Mouse (Mus musculus) mature B cell (primary cell): Measurements from ENCODE around the gene Lamc1.
"Not testable (repeated sequence)": the region's sequence is repeated elsewhere in the genome, so short reads cannot be mapped to it uniquely, and the experiment has no call there.

ENCODE experiments used
- in situ Hi-C: fragments of 300-500 bp; cut with MboI; formaldehyde crosslinking; loops from 2 replicates; pipeline ENCODE4 v1.14.3; 2019

Gene Lamc1

GRCm38 (mm10) chr1:153299436-153299835, 33.1 kb downstream of the Lamc1 start:
- in situ Hi-C loops, result not testable (repeated sequence)

DNA sequence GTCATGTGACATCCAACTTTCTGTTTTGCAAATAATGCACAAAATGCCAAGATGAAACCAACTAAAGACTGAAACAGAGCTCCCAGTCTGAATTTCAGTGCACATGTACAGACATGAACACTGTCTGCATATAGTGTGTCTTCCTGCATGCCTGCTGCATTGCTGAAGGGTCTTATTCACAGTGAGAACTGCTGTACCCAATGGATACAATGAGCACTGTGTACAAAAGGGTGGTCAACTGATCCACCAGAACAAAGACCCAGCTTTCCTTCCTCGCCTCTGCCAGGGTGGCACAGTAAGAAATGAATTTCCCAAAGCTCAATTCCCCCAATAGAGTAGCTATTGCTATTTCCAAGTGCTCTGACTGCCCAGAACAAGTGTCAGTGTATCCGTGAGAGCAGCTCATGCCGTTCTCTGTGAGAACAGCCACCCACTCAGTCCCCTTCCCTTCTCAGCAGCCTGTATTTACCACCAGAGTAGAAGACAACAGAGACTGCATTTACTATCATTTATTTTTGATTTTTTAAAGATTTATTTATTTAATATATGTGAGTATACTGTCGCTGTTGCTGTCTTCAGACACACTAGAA, 34.7 kb downstream of the Lamc1 start:
- in situ Hi-C loops, result not testable (repeated sequence)

GRCm38 (mm10) chr1:153296035-153296434, 36.6 kb downstream of the Lamc1 start:
- in situ Hi-C loops, result no loop called here

DNA sequence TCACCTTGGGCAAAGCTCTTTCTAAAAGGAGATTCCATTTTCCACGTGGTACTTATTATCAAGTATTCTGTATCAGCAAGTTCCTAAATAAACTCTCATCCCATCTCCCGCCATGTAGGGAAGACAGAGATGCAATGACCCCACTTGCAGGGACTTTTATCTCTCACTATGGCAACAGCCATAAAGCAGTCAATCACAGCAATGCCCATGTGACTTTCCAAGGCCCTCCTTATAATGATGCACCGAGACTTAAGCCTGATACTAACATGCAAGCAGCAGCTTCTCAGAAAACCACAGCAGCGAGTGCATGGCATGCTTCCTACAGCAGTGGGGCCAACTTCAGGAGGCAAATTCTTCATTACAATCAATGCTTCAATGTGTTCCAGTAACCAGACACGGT, 39.7 kb downstream of the Lamc1 start:
- in situ Hi-C loops, result no loop called here

- in situ Hi-C loops, result no loop called here
Measured at GRCm38 (mm10) chr1:153292202-153292601, 40.4 kb downstream of the Lamc1 start.

- in situ Hi-C loops, result no loop called here
Measured at GRCm38 (mm10) chr1:153291416-153291815, 41.2 kb downstream of the Lamc1 start.

DNA sequence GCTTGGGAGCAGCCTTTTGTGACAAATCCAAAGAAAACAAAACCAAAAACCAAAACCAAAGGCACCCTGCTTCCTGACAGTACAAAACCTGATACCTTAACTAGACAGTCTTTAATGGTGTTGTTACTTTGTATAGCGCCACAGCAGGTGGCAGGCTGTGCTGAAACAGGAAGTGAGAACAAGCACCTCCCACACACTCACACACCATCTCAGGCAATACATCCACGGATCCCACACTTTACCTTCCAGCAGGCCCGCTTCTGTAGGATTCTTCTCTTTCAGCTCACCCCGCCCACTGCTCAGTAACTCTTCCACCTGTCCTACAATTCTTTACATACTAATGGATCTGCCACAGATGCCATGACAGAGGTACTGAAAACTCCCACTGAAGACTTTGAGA, 44.6 kb downstream of the Lamc1 start:
- in situ Hi-C loops, result no loop called here

DNA sequence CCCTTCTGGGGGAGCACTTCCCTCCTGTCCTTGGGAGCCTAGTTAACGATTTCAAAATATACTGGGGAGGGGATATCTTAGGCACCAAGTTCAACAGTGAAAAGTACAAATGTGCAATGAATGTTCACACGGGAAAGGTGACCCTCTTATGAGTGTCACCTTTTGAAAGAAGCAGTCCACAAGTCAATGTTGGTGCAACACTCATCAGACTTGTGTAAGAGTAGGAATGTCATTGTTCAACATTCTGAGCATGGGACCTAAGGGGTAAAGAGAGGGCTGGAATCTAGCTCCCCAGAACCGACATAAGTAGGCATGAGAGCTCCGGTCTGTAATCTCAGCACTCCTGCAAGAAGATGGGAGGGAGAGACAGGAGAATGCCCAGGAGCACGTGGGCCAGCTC, 45.1 kb downstream of the Lamc1 start:
- in situ Hi-C loops, result no loop called here

DNA sequence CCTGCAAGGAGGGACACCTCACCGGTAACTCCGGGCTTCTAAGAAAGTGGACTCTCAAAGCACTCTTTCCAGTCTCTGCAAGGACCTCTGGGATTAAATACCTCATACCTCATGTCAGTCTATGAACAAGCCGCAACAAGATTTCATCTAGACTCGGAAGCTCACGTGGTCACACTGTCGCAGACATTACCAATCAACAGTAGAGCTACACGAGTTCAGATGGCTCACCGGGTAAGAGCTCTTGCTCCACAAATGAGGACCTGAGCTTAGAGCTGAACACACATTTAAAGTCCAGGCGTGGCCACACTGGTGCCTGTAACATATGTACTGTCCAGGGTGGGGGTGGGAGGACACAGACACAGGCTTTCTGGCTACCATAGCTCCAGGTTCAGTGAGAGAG, 46.4 kb downstream of the Lamc1 start:
- in situ Hi-C loops, result no loop called here

DNA sequence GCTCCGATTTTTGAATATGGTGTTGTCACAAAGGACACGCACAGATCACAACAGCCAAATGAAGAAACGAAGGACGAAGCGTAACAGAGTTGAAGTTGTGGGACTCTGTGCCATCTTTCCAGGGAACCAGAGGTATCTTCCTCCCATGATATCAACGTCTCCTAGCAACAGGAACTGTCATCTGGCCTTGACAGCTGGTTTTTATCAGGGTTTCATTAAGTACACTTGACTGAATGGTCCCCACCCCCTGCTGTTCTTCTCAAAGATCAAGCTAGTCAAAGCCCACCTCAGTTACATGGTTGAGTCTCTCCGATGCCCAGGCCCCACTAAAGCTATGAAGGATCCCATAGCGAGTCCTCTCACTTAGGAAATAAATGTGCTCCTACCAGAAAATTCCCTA, 47.4 kb downstream of the Lamc1 start:
- in situ Hi-C loops, result no loop called here

GRCm38 (mm10) chr1:153282342-153282975, 50.1 kb downstream of the Lamc1 start:
- in situ Hi-C loops, result no loop called here

DNA sequence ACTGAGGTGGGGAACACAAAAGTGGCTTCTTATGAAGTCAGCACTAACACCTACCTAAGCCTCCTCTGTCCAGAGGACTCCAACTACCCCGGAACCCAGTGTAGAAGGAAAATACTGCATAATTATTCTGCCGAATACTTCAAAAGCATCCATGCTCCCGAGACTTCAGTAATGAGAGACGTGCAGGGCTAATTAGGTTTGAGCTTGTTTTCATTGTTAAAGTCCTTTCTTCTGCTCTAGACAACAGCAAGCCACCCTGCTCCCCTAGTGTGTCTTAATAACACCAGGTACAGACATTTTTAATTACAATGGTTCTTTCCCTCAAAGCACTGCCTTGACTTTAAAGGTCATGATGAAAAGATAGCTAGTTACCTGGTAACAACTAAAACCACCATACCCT, 51.1 kb downstream of the Lamc1 start:
- in situ Hi-C loops, result no loop called here

GRCm38 (mm10) chr1:153280411-153280810, 52.2 kb downstream of the Lamc1 start:
- in situ Hi-C loops, result no loop called here

- in situ Hi-C loops, result no loop called here
Measured at GRCm38 (mm10) chr1:153278028-153278613, 54.5 kb downstream of the Lamc1 start.

DNA sequence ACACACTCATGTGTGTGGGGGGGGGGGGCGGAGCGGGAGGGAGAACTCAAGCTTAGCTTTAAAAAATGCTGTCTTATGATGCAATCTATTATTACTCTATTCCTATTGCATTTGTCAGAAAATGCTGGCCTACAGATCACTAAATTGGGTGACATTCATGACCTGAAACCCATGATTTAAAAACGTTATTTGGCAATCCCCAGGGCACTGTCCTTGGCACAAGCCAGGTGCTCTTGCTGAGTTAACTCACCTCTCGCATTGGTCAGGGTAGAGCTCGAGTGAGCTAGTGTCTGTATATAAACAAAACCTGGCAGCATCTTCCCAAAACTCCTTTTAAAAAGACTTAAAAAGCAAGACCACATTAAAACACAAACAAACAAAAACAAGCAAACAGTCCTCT, 57.1 kb downstream of the Lamc1 start:
- in situ Hi-C loops, result no loop called here

DNA sequence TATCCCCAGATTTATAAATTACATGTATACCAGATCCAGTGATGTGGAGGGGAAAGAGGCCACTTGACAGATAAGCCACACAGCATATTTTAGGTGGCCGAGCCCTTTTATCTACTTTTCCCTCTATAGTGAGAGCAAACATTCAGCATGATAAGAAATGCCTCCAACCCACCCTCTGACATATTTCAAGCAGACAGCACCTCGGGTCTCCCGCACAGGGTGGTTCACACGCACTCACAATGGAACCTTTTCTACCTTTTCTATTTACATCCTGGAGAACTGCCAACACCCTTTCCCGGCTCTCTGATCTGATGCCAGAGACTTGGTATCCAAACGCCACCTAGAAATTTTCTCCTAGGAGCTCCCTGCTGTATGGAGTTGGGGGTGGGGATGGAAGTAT, 58.0 kb downstream of the Lamc1 start:
- in situ Hi-C loops, result no loop called here

DNA sequence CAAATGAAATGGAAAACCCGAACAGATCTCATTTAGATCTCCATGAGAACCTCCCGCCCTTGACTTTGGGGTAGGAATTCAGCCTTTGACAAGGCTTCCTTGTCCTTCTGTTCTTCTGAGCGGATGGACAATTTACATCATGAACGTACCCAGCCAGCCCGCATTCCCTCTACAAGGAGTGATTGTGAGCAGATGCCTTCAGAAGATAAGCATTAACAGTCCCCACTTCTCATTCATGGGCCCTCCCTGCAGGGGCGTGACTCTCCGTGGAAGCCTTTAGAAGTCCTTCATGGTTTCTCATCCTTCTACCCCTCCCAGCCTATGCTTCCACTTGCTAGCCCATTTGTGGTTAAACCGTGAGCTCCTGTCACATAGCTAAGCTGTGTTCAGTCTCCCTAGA, 58.9 kb downstream of the Lamc1 start:
- in situ Hi-C loops, result no loop called here

DNA sequence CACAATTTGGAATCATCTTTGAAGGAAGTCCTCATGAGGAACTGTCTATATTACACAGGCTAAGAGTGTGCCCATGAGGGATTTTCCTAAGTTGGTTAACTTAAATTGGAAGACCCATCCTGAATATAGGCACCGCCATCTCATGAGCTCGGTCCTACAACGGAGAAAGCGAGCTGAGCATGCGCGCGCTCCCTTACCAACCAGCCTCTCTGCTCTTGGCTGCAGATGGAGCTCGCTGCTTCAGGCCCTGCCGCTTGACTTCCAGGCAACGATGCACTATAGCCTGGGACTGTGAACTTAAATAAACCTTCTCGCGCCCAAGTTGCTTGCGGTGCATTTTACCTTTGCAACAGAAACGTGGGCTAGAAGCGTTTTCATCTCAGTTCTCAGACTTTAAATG, 61.8 kb downstream of the Lamc1 start:
- in situ Hi-C loops, result no loop called here

GRCm38 (mm10) chr1:153269681-153270080, 62.9 kb downstream of the Lamc1 start:
- in situ Hi-C loops, result no loop called here

GRCm38 (mm10) chr1:153268806-153269309, 63.7 kb downstream of the Lamc1 start:
- in situ Hi-C loops, result no loop called here

- in situ Hi-C loops, result no loop called here
Measured at GRCm38 (mm10) chr1:153268306-153268705, 64.3 kb downstream of the Lamc1 start.

GRCm38 (mm10) chr1:153267730-153268129, 64.9 kb downstream of the Lamc1 start:
- in situ Hi-C loops, result no loop called here

- in situ Hi-C loops, result no loop called here
Measured at GRCm38 (mm10) chr1:153266891-153267290, 65.7 kb downstream of the Lamc1 start.
